Mouse (Mus musculus): ENCODE results near the gene Prrt2. TPM values are rescaled to one million over a fixed set of nuclear protein-coding genes. Genes with fewer than 3 reads are reported as not detected.
A peak's percentile ranks its signal among the peaks of the same experiment; 100 is the strongest.

Gene Prrt2
- polyA plus RNA-seq, 1 experiment from 2014 or later: 1.0 TPM

GRCm38 (mm10) chr7:126978841-126979240, 42.2 kb downstream of the Prrt2 start:
- H3K36me3 ChIP-seq (ENCODE audit: insufficient read depth, low read length): peaks cover 7% of the 10 kb centered on the region
- no peaks in the 10 kb centered on the region for H3K27me3 ChIP-seq (replicated peaks; ENCODE audit: insufficient read depth, low read length)
- H3K4me2 ChIP-seq (replicated peaks; ENCODE audit: low read depth, low read length): no peak overlapping the region
- H3K4me3 ChIP-seq (ENCODE audit: low read depth, low read length): no peak overlapping the region
- DNase-seq (ENCODE audit: low spot score) (no peak), ATAC-seq (no peak)
- H3K27ac ChIP-seq (ENCODE audit: low read length): no peak overlapping the region
- peaks cover 5% of the 10 kb centered on the region for H3K4me1 ChIP-seq (ENCODE audit: insufficient read depth, low read depth, low read length)
- no peak for TF ChIP-seq CTCF (IDR thresholded peaks at IDR 0.05)
- 80% methylated on average over 6 of the region's 6 CpGs for WGBS
- no peak overlapping the region for H3K9ac ChIP-seq (replicated peaks; ENCODE audit: low read depth)
- no peaks in the 10 kb centered on the region for H3K9me3 ChIP-seq (ENCODE audit: low read length)

GRCm38 (mm10) chr7:126976878-126977459, 44.0 kb downstream of the Prrt2 start:
- TF ChIP-seq EP300 (IDR thresholded peaks at IDR 0.05) (peak; percentile 28; the same call in 1 of the 2 replicates), CTCF (IDR thresholded peaks at IDR 0.05) (no peak)
- Histone ChIP-seq H3K4me2 (replicated peaks; ENCODE audit: low read depth, low read length) (peak overlapping the region; percentile 83), H3K36me3 (ENCODE audit: insufficient read depth, low read length) (peaks cover 7% of the 10 kb centered on the region), H3K27ac (ENCODE audit: low read length) (peak overlapping the region; percentile 99), H3K4me1 (ENCODE audit: insufficient read depth, low read depth, low read length) (peaks cover 5% of the 10 kb centered on the region), H3K9me3 (ENCODE audit: low read length) (no peaks in the 10 kb centered on the region), H3K4me3 (ENCODE audit: low read depth, low read length) (peak overlapping the region; percentile 99), H3K9ac (replicated peaks; ENCODE audit: low read depth) (peak overlapping the region; percentile 98), H3K27me3 (replicated peaks; ENCODE audit: insufficient read depth, low read length) (no peaks in the 10 kb centered on the region)
- ATAC-seq (peak; percentile 27; the same call in 1 of the 2 replicates), DNase-seq (ENCODE audit: low spot score) (peak; percentile 35)
- WGBS: 18% methylated on average over 14 of the region's 14 CpGs

DNA sequence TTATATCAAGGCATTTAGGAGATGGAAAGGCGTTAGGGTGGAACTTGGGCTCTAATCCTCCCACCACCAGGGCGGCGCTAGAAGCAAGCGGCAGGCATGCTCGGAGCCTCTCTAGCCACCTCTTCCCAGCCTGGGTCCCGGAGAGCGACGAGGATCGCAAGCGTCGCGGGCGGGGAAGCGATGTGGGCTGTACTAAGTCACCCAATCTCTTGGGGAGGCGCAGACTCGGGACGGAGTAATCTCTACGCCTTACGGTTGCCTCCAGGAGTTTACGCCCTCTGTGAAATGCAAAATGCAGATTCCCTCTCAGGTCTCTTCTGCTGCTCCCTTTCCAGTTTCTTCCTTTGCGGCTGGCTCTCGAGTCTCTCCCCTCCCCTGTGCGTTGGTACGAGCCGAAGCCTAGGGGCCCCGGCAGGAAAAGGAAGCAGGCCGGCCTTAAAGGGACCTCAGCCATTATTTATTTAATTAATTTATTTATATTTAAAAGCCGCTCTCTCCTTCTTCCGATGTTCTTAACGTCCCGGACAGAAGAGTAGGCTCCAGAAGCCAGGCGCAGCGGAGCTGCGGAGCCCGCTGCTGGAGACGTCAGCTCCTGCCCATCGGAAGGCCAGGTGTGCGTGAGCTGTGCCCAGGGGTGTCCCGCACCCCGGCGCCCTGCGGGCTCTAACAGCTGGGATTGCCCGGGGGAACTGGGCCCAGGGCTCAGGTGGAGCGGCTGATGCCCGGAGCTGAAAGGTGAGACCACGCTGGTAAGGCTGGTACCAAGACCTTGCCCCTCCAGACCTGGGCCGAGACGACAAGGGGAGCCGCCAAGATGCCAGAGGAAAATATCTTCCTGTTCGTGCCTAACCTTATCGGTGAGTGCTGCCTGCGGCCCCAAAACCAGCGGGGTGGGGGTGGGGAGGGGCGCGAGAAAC, 44.8 kb downstream of the Prrt2 start, which contains the start of gene Cdiptos:
TSS of gene Cdiptos (minus strand) at position 149 of the 917 bp plus-strand sequence.
- peak within 1 kb of the TSS; percentile 99 for H3K4me3 ChIP-seq (ENCODE audit: low read depth, low read length)
- H3K27ac ChIP-seq (ENCODE audit: low read length): peak within 1 kb of the TSS; percentile 99
- peak within 1 kb of the TSS; percentile 98 for H3K9ac ChIP-seq (replicated peaks; ENCODE audit: low read depth)
- WGBS: 1% methylated on average over 51 of the region's 55 CpGs
- ATAC-seq (peak; percentile 96), DNase-seq (ENCODE audit: low spot score) (peak; percentile 98)
- peaks cover 5% of the 10 kb centered on the region for H3K4me1 ChIP-seq (ENCODE audit: insufficient read depth, low read depth, low read length)
- no peaks in the 10 kb centered on the region for H3K27me3 ChIP-seq (replicated peaks; ENCODE audit: insufficient read depth, low read length)
- peaks cover 7% of the 10 kb centered on the region for H3K36me3 ChIP-seq (ENCODE audit: insufficient read depth, low read length)
- H3K9me3 ChIP-seq (ENCODE audit: low read length): no peaks in the 10 kb centered on the region
- TF ChIP-seq EP300 (IDR thresholded peaks at IDR 0.05) (peak; percentile 66; the same call in 1 of the 2 replicates), CTCF (IDR thresholded peaks at IDR 0.05) (peak; percentile 98)
- H3K4me2 ChIP-seq (replicated peaks; ENCODE audit: low read depth, low read length): peak within 1 kb of the TSS; percentile 83

DNA sequence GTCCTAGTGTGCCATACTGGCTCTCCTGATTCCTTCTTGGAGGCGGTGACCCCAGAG, 45.3 kb downstream of the Prrt2 start, which contains the start of gene Cdipt:
TSS of gene Cdipt (plus strand) at position 22 of the 57 bp plus-strand sequence.
- WGBS: 0% methylated on average over 1 of the region's 1 CpGs
- Histone ChIP-seq H3K4me2 (replicated peaks; ENCODE audit: low read depth, low read length) (peak within 1 kb of the TSS; percentile 83), H3K4me3 (ENCODE audit: low read depth, low read length) (peak within 1 kb of the TSS; percentile 99), H3K9ac (replicated peaks; ENCODE audit: low read depth) (peak within 1 kb of the TSS; percentile 98), H3K36me3 (ENCODE audit: insufficient read depth, low read length) (peaks cover 7% of the 10 kb centered on the region), H3K27me3 (replicated peaks; ENCODE audit: insufficient read depth, low read length) (no peaks in the 10 kb centered on the region), H3K4me1 (ENCODE audit: insufficient read depth, low read depth, low read length) (peaks cover 5% of the 10 kb centered on the region), H3K27ac (ENCODE audit: low read length) (peak within 1 kb of the TSS; percentile 99), H3K9me3 (ENCODE audit: low read length) (no peaks in the 10 kb centered on the region)
- ATAC-seq (no peak), DNase-seq (ENCODE audit: low spot score) (no peak)
- no peak for TF ChIP-seq CTCF (IDR thresholded peaks at IDR 0.05)
- no peak for TF ChIP-seq EP300 (IDR thresholded peaks at IDR 0.05)

- no peak overlapping the region for H3K9ac ChIP-seq (replicated peaks; ENCODE audit: low read depth)
- TF ChIP-seq CTCF (IDR thresholded peaks at IDR 0.05): no peak
- WGBS: 13% methylated on average over 8 of the region's 8 CpGs
- no peaks in the 10 kb centered on the region for H3K27me3 ChIP-seq (replicated peaks; ENCODE audit: insufficient read depth, low read length)
- no peaks in the 10 kb centered on the region for H3K9me3 ChIP-seq (ENCODE audit: low read length)
- ATAC-seq: no peak
- peak overlapping the region; percentile 83 for H3K4me2 ChIP-seq (replicated peaks; ENCODE audit: low read depth, low read length)
- peaks cover 5% of the 10 kb centered on the region for H3K4me1 ChIP-seq (ENCODE audit: insufficient read depth, low read depth, low read length)
- peak overlapping the region; percentile 48; the same call in 1 of the 2 replicates for H3K27ac ChIP-seq (ENCODE audit: low read length)
- peak; percentile 33 for DNase-seq (ENCODE audit: low spot score)
- peaks cover 7% of the 10 kb centered on the region for H3K36me3 ChIP-seq (ENCODE audit: insufficient read depth, low read length)
- H3K4me3 ChIP-seq (ENCODE audit: low read depth, low read length): peak overlapping the region; percentile 99; the same call in 1 of the 2 replicates
Observed at GRCm38 (mm10) chr7:126975493-126975892, 45.5 kb downstream of the Prrt2 start.

Small RNAs within 50 kb of the gene (microRNA-seq; reads per million reads assigned to microRNA genes)
- not detected for gene Gm44343

Other genes starting within 250 kb of the Prrt2 start
- gene Ypel3, start 244.3 kb downstream of the Prrt2 start, polyA plus RNA-seq (2015; fragmentation: Nextera tagmentation; extraction: Ambion mirVana): 325 and 340 TPM in 2 replicates
- 0.56 and 0.74 TPM in 2 replicates for gene Tbx6, start 239.7 kb downstream of the Prrt2 start, polyA plus RNA-seq (2015; fragmentation: Nextera tagmentation; extraction: Ambion mirVana)
- 150 and 151 TPM in 2 replicates for gene Ppp4c, start 228.7 kb downstream of the Prrt2 start, polyA plus RNA-seq (2015; fragmentation: Nextera tagmentation; extraction: Ambion mirVana)
- gene Fam57b, start 223.5 kb downstream of the Prrt2 start, polyA plus RNA-seq (2015; fragmentation: Nextera tagmentation; extraction: Ambion mirVana): 0.13 and 0.19 TPM in 2 replicates
- gene 4930451I11Rik, start 189.6 kb downstream of the Prrt2 start, polyA plus RNA-seq (2015; fragmentation: Nextera tagmentation; extraction: Ambion mirVana): not detected in 2 replicates
- 0.20 and 0.33 TPM in 2 replicates for gene Doc2a, start 173.8 kb downstream of the Prrt2 start, polyA plus RNA-seq (2015; fragmentation: Nextera tagmentation; extraction: Ambion mirVana)
- gene Hirip3, start 159.2 kb downstream of the Prrt2 start, polyA plus RNA-seq (2015; fragmentation: Nextera tagmentation; extraction: Ambion mirVana): 8.4 and 9.3 TPM in 2 replicates
- gene Ino80e, start 158.8 kb downstream of the Prrt2 start, polyA plus RNA-seq (2015; fragmentation: Nextera tagmentation; extraction: Ambion mirVana): 52.2 and 54.7 TPM in 2 replicates
- 36.1 and 39.0 TPM in 2 replicates for gene Taok2, start 136.5 kb downstream of the Prrt2 start, polyA plus RNA-seq (2015; fragmentation: Nextera tagmentation; extraction: Ambion mirVana)
- 42.5 and 45.0 TPM in 2 replicates for gene Tmem219, start 98.3 kb downstream of the Prrt2 start, polyA plus RNA-seq (2015; fragmentation: Nextera tagmentation; extraction: Ambion mirVana)
- 12.1 and 14.9 TPM in 2 replicates for gene Kctd13, start 92.3 kb downstream of the Prrt2 start, polyA plus RNA-seq (2015; fragmentation: Nextera tagmentation; extraction: Ambion mirVana)
- not detected in 2 replicates for gene Asphd1, start 71.6 kb downstream of the Prrt2 start, polyA plus RNA-seq (2015; fragmentation: Nextera tagmentation; extraction: Ambion mirVana)
- gene Sez6l2, start 70.6 kb downstream of the Prrt2 start, polyA plus RNA-seq (2015; fragmentation: Nextera tagmentation; extraction: Ambion mirVana): 1.7 and 3.0 TPM in 2 replicates
- 164 and 173 TPM in 2 replicates for gene Cdipt, start 45.3 kb downstream of the Prrt2 start, polyA plus RNA-seq (2015; fragmentation: Nextera tagmentation; extraction: Ambion mirVana)
- 3.0 and 3.3 TPM in 2 replicates for gene Cdiptos, start 45.1 kb downstream of the Prrt2 start, polyA plus RNA-seq (2015; fragmentation: Nextera tagmentation; extraction: Ambion mirVana)
- 44.6 and 50.3 TPM in 2 replicates for gene Mvp, start 6.6 kb downstream of the Prrt2 start, polyA plus RNA-seq (2015; fragmentation: Nextera tagmentation; extraction: Ambion mirVana)
- gene Pagr1b, start 4.7 kb downstream of the Prrt2 start, polyA plus RNA-seq (2015; fragmentation: Nextera tagmentation; extraction: Ambion mirVana): 1.00 and 1.1 TPM in 2 replicates
- gene Pagr1a, start 3.9 kb downstream of the Prrt2 start, polyA plus RNA-seq (2015; fragmentation: Nextera tagmentation; extraction: Ambion mirVana): 20.7 and 28.3 TPM in 2 replicates
- gene Gm42742, start 114 bp downstream of the Prrt2 start, polyA plus RNA-seq (2015; fragmentation: Nextera tagmentation; extraction: Ambion mirVana): 28.5 and 29.3 TPM in 2 replicates
- 36.1 and 37.0 TPM in 2 replicates for gene Maz, start 5.8 kb upstream of the Prrt2 start, polyA plus RNA-seq (2015; fragmentation: Nextera tagmentation; extraction: Ambion mirVana)
- gene Kif22, start 21.3 kb upstream of the Prrt2 start, polyA plus RNA-seq (2015; fragmentation: Nextera tagmentation; extraction: Ambion mirVana): 7.0 and 9.2 TPM in 2 replicates
- gene Zg16, start 66.1 kb upstream of the Prrt2 start, polyA plus RNA-seq (2015; fragmentation: Nextera tagmentation; extraction: Ambion mirVana): 0.20 and 0.30 TPM in 2 replicates
- 14.6 and 16.0 TPM in 2 replicates for gene AI467606, start 70.1 kb upstream of the Prrt2 start, polyA plus RNA-seq (2015; fragmentation: Nextera tagmentation; extraction: Ambion mirVana)
- 0.14 and 0.21 TPM in 2 replicates for gene Qprt, start 101.0 kb upstream of the Prrt2 start, polyA plus RNA-seq (2015; fragmentation: Nextera tagmentation; extraction: Ambion mirVana)
- gene Spn, start 116.6 kb upstream of the Prrt2 start, polyA plus RNA-seq (2015; fragmentation: Nextera tagmentation; extraction: Ambion mirVana): 0.73 and 0.83 TPM in 2 replicates
- gene Cd2bp2, start 174.8 kb upstream of the Prrt2 start, polyA plus RNA-seq (2015; fragmentation: Nextera tagmentation; extraction: Ambion mirVana): 28.4 and 29.6 TPM in 2 replicates
- 14.4 and 15.0 TPM in 2 replicates for gene Tbc1d10b, start 187.3 kb upstream of the Prrt2 start, polyA plus RNA-seq (2015; fragmentation: Nextera tagmentation; extraction: Ambion mirVana)
- gene Mylpf, start 187.7 kb upstream of the Prrt2 start, polyA plus RNA-seq (2015; fragmentation: Nextera tagmentation; extraction: Ambion mirVana): 6.4 and 8.0 TPM in 2 replicates
- 15.5 and 15.7 TPM in 2 replicates for gene Zfp553, start 211.8 kb upstream of the Prrt2 start, polyA plus RNA-seq (2015; fragmentation: Nextera tagmentation; extraction: Ambion mirVana)
- 13.0 TPM in 2 replicates for gene Sept1, start 211.9 kb upstream of the Prrt2 start, polyA plus RNA-seq (2015; fragmentation: Nextera tagmentation; extraction: Ambion mirVana)
- gene Zfp771, start 223.1 kb upstream of the Prrt2 start, polyA plus RNA-seq (2015; fragmentation: Nextera tagmentation; extraction: Ambion mirVana): 34.9 and 36.9 TPM in 2 replicates
- gene Dctpp1, start 239.5 kb upstream of the Prrt2 start, polyA plus RNA-seq (2015; fragmentation: Nextera tagmentation; extraction: Ambion mirVana): 35.7 and 36.4 TPM in 2 replicates

Data from lung, postnatal 0 days (tissue).